Mouse (Mus musculus) G1E (cell line): Measurements from ENCODE around the gene Lnx1. TPM values are rescaled to one million over a fixed set of nuclear protein-coding genes. Genes with fewer than 3 reads are reported as not detected.

ENCODE experiments used
- ATAC-seq: 2 replicates; pipeline ENCODE4 v1.8.0; 2016; ENCODE audit warnings: mild to moderate bottlenecking; ENCODE audit not compliant: insufficient number of reproducible peaks, poor library complexity, low FRiP score, severe bottlenecking; ENCODE audit errors: extremely low read depth
- DNase-seq: peaks from one replicate; pipeline ENCODE4 v3.0.0; 2012; ENCODE audit warnings: low spot score
- H3K27me3 ChIP-seq: 2 replicates; pipeline ENCODE4 v1.6.1; 2012; ENCODE audit warnings: mild to moderate bottlenecking, low read length, inconsistent platforms; ENCODE audit not compliant: insufficient read depth
- H3K36me3 ChIP-seq: replicated peaks from 2 replicates; pipeline ENCODE3; 2012; ENCODE audit warnings: mild to moderate bottlenecking, inconsistent platforms
- H3K4me1 ChIP-seq: 2 replicates; pipeline ENCODE4 v1.6.1; 2012; ENCODE audit warnings: low read depth, low read length, inconsistent platforms, mixed read lengths; ENCODE audit not compliant: insufficient read depth
- H3K4me3 ChIP-seq: 2 replicates; pipeline ENCODE4 v1.5.1; 2012; ENCODE audit warnings: low read depth, mild to moderate bottlenecking, inconsistent platforms, low read length, moderate library complexity, mixed read lengths
- H3K9me3 ChIP-seq: replicated peaks from 2 replicates; pipeline ENCODE4 v1.6.1; 2012; ENCODE audit warnings: inconsistent platforms
- CTCF ChIP-seq: IDR thresholded peaks from 2 replicates; pipeline ENCODE4 v1.5.1; 2012; ENCODE audit warnings: low read depth, low read length, inconsistent platforms, mixed read lengths
- GATA1 ChIP-seq: IDR thresholded peaks from 2 replicates; pipeline ENCODE4 v1.6.1; 2012; ENCODE audit warnings: borderline replicate concordance, low read length, inconsistent platforms, mixed read lengths
- GATA2 ChIP-seq: IDR thresholded peaks from 2 replicates; pipeline ENCODE4 v1.6.1; 2012; ENCODE audit warnings: low read depth, low read length, inconsistent platforms, borderline replicate concordance
- POLR2AphosphoS5 ChIP-seq: IDR thresholded peaks from 2 replicates; pipeline ENCODE4 v1.6.1; 2012; ENCODE audit warnings: low read depth, low read length, inconsistent platforms; ENCODE audit not compliant: insufficient replicate concordance
- TAL1 ChIP-seq: conservative IDR thresholded peaks from 2 replicates; pipeline ENCODE4 v1.6.1; 2012; ENCODE audit warnings: low read depth, low read length, inconsistent platforms, mixed read lengths
- polyA plus RNA-seq: library from polyadenylated mRNA; stranded (reverse); fragments of >175 nt; gene quantifications from 2 replicates; pipeline ENCODE4 v1.2.3, GENCODE M21; 2012
- total RNA-seq, 2 experiments: library from RNA; stranded (forward) in 1 of 2; stranded (reverse) in 1 of 2; fragments of 200-1000 nt in 1 of 2; fragments of >200 nt in 1 of 2; fragmentation: Nextera tagmentation in 1 of 2; gene quantifications; 2 replicates each; pipeline ENCODE4 v1.2.3; 2014 to 2017

The Lnx1 gene
- total and polyA plus RNA-seq, 3 experiments = 0.16 TPM; not detected in 2

DNA sequence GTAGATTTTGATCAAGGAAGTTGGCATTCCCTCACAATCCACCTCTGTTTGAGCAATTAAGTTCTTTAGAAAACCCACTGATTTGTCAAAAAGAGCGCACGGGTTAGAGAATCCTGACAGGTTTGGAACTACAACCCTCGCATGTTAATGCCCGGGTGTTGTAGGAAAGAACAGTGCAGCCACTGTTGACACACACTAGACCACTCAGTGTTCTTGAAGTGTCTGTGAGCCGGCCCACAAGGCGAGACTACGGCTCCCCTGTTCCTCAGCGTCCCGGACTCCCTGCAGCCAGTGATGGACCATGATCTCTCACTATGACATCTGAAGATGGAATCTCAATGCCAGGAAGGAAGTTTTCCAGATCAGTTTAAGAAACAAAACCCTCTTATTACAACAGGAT is 17.9 kb upstream of the Lnx1 start:
- Histone ChIP-seq H3K9me3 (no peaks in the 10 kb centered on the region), H3K4me1 (no peaks in the 10 kb centered on the region), H3K4me3 (no peak overlapping the region), H3K36me3 (no peaks in the 10 kb centered on the region), H3K27me3 (peaks cover 14% of the 10 kb centered on the region)
- DNase-seq = no peak
- no peak for TF ChIP-seq GATA1
- no peak for TF ChIP-seq GATA2
- TF ChIP-seq CTCF = no peak
- no peak for TF ChIP-seq TAL1
- no peak for TF ChIP-seq POLR2AphosphoS5
- no peak for ATAC-seq

DNA sequence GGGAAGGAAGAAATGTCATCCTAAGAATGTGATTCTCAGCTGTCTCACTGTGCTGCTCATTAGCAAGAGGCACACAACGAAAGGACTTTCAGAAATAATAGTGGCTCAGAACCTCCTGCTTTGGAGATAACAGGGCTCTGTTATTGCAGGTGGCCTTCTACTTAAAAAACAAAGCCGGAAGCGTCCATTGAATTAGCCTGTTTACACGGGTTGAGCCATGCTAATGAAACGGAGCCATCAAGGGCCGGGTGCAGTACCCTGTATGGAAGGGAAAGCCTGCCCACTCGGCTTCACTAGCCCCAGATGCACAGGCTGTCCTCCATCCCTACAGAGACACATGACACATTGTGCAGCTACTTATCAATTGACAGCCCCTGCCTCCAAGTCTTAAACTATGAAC is 13.5 kb upstream of the Lnx1 start:
- ATAC-seq = no peak
- Histone ChIP-seq H3K9me3 (no peaks in the 10 kb centered on the region), H3K36me3 (no peaks in the 10 kb centered on the region), H3K27me3 (peaks cover 18% of the 10 kb centered on the region), H3K4me3 (no peak overlapping the region), H3K4me1 (peaks cover 1% of the 10 kb centered on the region; the same call in 1 of the 2 replicates)
- DNase-seq = no peak
- TF ChIP-seq CTCF = no peak
- TF ChIP-seq GATA2 = no peak
- no peak for TF ChIP-seq TAL1
- no peak for TF ChIP-seq POLR2AphosphoS5
- no peak for TF ChIP-seq GATA1

DNA sequence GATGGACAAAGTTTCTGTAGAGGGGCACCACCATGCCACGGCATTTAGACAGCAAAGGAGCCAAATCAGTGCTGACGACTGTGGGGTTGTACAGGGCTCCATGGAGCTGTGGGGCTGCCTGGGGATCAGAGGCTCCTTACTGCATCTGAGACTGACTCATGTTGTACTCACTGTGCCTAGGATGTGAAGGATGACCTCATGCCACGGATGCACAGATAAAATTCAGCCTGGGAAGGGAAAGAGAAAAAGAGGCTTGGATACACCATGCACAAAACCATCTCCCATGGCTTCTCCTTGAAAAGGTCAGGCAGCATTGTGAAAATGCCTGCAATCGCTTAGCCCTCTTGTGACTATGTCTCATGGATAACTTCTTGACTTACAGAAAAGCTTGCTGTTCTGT is 10.1 kb upstream of the Lnx1 start:
- ATAC-seq = no peak

DNA sequence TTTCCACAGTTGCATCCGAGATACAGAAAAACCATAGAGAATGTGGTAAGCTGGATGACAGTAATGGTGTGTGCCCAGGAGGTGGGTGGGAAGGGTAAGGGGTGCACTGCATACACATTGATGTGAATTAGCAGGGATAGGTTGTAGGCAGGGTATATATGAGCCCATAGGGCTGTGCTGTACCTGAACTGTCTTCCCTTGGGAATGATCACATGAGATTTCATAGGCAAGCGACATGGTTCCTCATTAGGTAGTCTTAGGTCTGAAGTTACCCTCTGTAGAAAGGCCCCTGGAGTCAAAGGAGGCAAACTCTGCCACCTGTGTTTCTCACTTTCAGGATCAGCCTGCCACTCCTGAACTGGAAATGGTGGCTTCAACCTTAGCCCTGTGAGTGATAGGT is 9.3 kb upstream of the Lnx1 start:
- TF ChIP-seq GATA2 (no peak), CTCF (no peak), GATA1 (no peak), POLR2AphosphoS5 (no peak), TAL1 (no peak)
- H3K27me3 ChIP-seq = peaks cover 30% of the 10 kb centered on the region
- ATAC-seq = no peak

More for the DNA sequence above, 10.1 kb upstream of the Lnx1 start:
- no peak for DNase-seq
- H3K9me3 ChIP-seq = no peaks in the 10 kb centered on the region
- no peak overlapping the region for H3K4me3 ChIP-seq
- TF ChIP-seq GATA1 = no peak
- no peak for TF ChIP-seq CTCF
- TF ChIP-seq POLR2AphosphoS5 = no peak
- TF ChIP-seq TAL1 = no peak
- TF ChIP-seq GATA2 = no peak
- H3K27me3 ChIP-seq = peaks cover 24% of the 10 kb centered on the region
- H3K36me3 ChIP-seq = no peaks in the 10 kb centered on the region
- H3K4me1 ChIP-seq = peaks cover 3% of the 10 kb centered on the region; the same call in 1 of the 2 replicates

DNA sequence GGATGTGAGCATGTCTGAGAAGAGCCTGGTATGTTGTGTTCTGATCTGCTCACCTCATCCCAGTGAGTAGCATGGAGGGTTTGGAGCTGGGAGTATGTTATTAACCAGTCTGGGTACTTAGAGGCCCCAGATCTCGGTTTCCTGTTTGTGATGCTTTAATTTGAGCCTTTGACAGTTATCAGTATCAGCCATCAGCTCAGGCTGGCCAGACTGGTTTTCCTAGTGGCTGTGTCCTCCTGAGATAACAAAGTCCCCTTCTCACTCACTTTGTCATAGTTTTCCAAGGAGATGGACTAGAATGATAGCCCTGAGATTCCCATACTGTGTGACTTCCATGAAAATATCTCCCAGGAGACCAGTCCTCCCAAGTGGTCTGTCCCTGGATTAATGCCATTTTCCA is 8.3 kb upstream of the Lnx1 start:
- Histone ChIP-seq H3K9me3 (no peaks in the 10 kb centered on the region), H3K36me3 (no peaks in the 10 kb centered on the region)

More for the DNA sequence above, 9.3 kb upstream of the Lnx1 start:
- H3K4me3 ChIP-seq = no peak overlapping the region
- no peak for DNase-seq
- H3K36me3 ChIP-seq = no peaks in the 10 kb centered on the region
- H3K4me1 ChIP-seq = peaks cover 3% of the 10 kb centered on the region; the same call in 1 of the 2 replicates
- no peaks in the 10 kb centered on the region for H3K9me3 ChIP-seq

DNA sequence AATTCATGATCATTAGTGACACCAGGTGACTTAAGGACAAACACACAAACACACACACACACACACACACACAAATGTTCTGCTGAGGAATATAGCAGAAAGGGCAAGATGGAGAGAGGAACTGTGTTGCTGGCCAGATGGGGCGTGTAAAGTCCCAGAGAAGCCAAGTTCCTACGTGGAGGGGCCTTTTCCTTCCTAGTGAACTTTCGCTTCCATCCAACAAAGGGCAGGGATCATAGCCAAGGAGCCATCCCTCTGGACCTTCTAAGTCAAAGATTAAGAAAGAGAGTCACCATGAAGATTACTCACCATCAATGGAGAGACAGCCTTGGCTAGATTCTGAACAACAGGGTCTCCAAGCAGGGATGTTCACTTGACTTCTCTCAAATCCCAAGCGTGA is 7.5 kb upstream of the Lnx1 start:
- TF ChIP-seq GATA2 = no peak
- TF ChIP-seq POLR2AphosphoS5 = no peak
- no peak for TF ChIP-seq GATA1
- no peak for TF ChIP-seq TAL1
- TF ChIP-seq CTCF = no peak
- Histone ChIP-seq H3K4me1 (peaks cover 3% of the 10 kb centered on the region; the same call in 1 of the 2 replicates), H3K36me3 (no peaks in the 10 kb centered on the region), H3K27me3 (peaks cover 31% of the 10 kb centered on the region), H3K9me3 (no peaks in the 10 kb centered on the region), H3K4me3 (no peak overlapping the region)
- no peak for DNase-seq
- no peak for ATAC-seq

More for the DNA sequence above, 8.3 kb upstream of the Lnx1 start:
- TF ChIP-seq GATA1 (no peak), TAL1 (no peak), CTCF (no peak), POLR2AphosphoS5 (no peak), GATA2 (no peak)
- no peak for ATAC-seq
- Histone ChIP-seq H3K4me3 (no peak overlapping the region), H3K4me1 (peaks cover 3% of the 10 kb centered on the region; the same call in 1 of the 2 replicates), H3K27me3 (peaks cover 32% of the 10 kb centered on the region)
- no peak for DNase-seq

DNA sequence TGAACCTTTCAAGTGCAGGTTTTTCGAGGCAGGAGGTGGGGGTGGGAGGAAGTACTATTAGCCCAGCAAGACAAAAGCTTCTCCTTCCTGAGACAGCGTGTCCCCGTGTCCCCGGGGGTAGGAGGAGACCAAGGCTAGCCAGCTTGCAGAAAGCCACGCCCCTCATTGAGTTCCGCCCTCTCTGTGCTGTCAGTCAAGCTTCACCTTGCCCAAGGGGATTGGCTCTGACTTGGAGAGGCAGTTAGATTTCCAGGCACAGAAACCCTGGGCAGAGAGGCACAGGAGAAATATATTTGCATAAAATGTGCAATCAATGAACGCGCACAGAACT is 1.7 kb upstream of the Lnx1 start:
- TF ChIP-seq GATA1 = no peak
- Histone ChIP-seq H3K36me3 (no peaks in the 10 kb centered on the region), H3K9me3 (no peaks in the 10 kb centered on the region), H3K4me3 (peak overlapping the region; percentile 59; the same call in 1 of the 2 replicates), H3K27me3 (peaks cover 53% of the 10 kb centered on the region), H3K4me1 (peaks cover 15% of the 10 kb centered on the region)
- DNase-seq (peak; percentile 7), ATAC-seq (peak; percentile 60)
